Mouse (Mus musculus): ENCODE measurements around the gene Miip. TPM values are rescaled to one million over a fixed set of nuclear protein-coding genes. Genes with fewer than 3 reads are reported as not detected.
A peak's percentile ranks its signal among the peaks of the same experiment; 100 is the strongest.
"Not testable (repeated sequence)": the region's sequence is repeated elsewhere in the genome, so short reads cannot be mapped to it uniquely, and the experiment has no call there.

Gene Miip
- polyA plus RNA-seq, 1 experiment from 2014 or later = 37.4 TPM

DNA sequence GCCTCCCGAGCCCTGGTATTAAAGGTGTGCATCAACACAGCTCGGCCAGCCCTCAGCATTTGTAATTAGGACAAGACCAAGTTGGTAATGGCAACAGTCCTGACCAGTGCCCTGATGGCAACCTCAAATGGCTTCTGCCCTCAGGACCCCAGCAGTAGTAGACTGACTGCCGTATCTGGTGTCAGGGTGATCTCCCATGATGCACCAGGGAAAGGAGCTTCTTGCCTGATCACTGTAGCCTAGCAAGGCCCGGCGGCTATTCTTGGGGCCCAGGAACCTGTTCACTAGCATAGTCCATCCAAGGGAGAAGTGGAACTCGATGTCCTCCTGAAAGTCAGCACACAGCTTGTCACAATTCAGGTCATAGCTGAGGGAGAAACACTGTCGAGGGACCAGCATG, 13.2 kb upstream of the Miip start:
- Histone ChIP-seq H3K36me3 (ENCODE audit: control insufficient read depth, insufficient read depth, low read length) (peaks cover 60% of the 10 kb centered on the region), H3K27ac (ENCODE audit: low read length) (no peak overlapping the region), H3K9ac (ENCODE audit: low read length) (no peak overlapping the region), H3K9me3 (replicated peaks; ENCODE audit: control insufficient read depth, low read length) (no peaks in the 10 kb centered on the region), H3K27me3 (ENCODE audit: control insufficient read depth, insufficient read depth, low read length) (no peaks in the 10 kb centered on the region), H3K4me2 (ENCODE audit: low read depth, low read length) (no peak overlapping the region), H3K4me3 (replicated peaks; ENCODE audit: low read length) (no peak overlapping the region), H3K4me1 (ENCODE audit: control insufficient read depth, insufficient read depth, low read length) (no peaks in the 10 kb centered on the region)
- ATAC-seq (ENCODE audit: insufficient read depth, low FRiP score) = no peak
- WGBS = 93% methylated on average over 7 of the region's 7 CpGs

DNA sequence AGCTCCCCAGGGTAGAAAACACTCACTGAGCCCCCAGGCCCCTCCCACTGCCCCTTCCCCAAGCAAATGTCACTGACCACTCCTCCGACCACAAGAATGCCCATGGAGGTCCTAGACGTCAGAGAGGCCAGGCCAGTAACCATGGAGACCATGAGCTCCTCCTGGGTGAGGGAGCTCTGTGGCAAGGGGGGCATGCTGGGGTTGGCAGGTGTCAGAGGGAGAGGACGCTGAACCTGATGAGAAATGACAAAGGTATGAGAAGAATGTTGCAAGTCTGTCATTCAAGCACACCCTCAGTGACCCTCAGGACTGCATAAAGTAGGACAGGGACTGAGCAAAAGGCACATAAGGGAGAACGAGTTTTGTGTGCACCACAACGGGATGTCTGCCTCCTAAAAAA, 11.2 kb upstream of the Miip start:
- 44% methylated on average over 5 of the region's 5 CpGs for WGBS
- H3K36me3 ChIP-seq (ENCODE audit: control insufficient read depth, insufficient read depth, low read length) = peaks cover 60% of the 10 kb centered on the region
- H3K4me3 ChIP-seq (replicated peaks; ENCODE audit: low read length) = no peak overlapping the region
- no peak overlapping the region for H3K27ac ChIP-seq (ENCODE audit: low read length)
- H3K4me1 ChIP-seq (ENCODE audit: control insufficient read depth, insufficient read depth, low read length) = no peaks in the 10 kb centered on the region
- no peak overlapping the region for H3K4me2 ChIP-seq (ENCODE audit: low read depth, low read length)
- H3K9ac ChIP-seq (ENCODE audit: low read length) = no peak overlapping the region
- no peaks in the 10 kb centered on the region for H3K27me3 ChIP-seq (ENCODE audit: control insufficient read depth, insufficient read depth, low read length)
- no peaks in the 10 kb centered on the region for H3K9me3 ChIP-seq (replicated peaks; ENCODE audit: control insufficient read depth, low read length)
- ATAC-seq (ENCODE audit: insufficient read depth, low FRiP score) = peak; percentile 18; the same call in 1 of the 2 replicates

DNA sequence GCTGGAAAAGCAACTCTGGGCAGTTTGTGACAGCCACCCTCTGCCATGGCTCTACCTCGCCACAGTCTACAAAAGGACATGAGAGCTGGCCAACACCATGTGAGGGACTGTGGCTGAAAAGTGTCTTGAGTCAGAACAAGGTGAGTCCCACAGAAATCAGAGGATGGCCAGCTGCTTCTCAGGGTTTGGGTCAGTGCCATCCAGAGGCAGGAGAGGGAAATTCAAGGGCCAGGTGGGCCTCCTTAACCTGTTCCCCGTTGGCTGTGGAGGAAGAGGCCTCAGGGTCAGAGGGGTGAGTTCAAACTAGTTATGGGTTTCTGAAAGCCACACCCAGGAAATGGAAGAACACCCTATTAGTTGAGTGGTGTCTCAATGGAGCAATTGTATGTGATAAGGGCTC, 10.8 kb upstream of the Miip start:
- Histone ChIP-seq H3K36me3 (ENCODE audit: control insufficient read depth, insufficient read depth, low read length) (peaks cover 61% of the 10 kb centered on the region), H3K4me1 (ENCODE audit: control insufficient read depth, insufficient read depth, low read length) (no peaks in the 10 kb centered on the region), H3K27me3 (ENCODE audit: control insufficient read depth, insufficient read depth, low read length) (no peaks in the 10 kb centered on the region), H3K4me3 (replicated peaks; ENCODE audit: low read length) (no peak overlapping the region), H3K9ac (ENCODE audit: low read length) (no peak overlapping the region), H3K4me2 (ENCODE audit: low read depth, low read length) (no peak overlapping the region), H3K27ac (ENCODE audit: low read length) (no peak overlapping the region), H3K9me3 (replicated peaks; ENCODE audit: control insufficient read depth, low read length) (no peaks in the 10 kb centered on the region)
- 63% methylated on average over 2 of the region's 2 CpGs for WGBS
- ATAC-seq (ENCODE audit: insufficient read depth, low FRiP score) = no peak

DNA sequence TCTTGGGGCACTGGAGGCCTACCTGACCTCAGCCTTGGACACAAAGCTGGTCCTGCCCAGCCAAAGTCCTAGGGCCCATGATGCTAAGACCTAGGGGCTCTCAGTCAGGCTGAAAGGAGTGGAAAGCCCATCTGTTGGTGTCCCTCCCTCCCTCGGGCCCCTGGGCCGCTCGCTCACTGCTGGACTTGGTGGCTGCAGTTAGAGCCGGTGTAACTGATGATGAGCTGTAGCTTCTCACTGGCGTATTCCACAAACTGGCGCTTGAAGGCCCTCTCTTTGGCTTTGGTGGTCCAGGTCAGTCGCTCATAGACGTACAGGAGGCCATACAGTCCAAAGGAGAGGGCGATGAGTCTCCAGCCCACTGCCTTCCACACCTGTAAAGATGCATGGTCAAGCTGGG, 9.9 kb upstream of the Miip start:
- H3K27ac ChIP-seq (ENCODE audit: low read length) = no peak overlapping the region
- no peaks in the 10 kb centered on the region for H3K27me3 ChIP-seq (ENCODE audit: control insufficient read depth, insufficient read depth, low read length)
- no peak overlapping the region for H3K4me3 ChIP-seq (replicated peaks; ENCODE audit: low read length)
- no peaks in the 10 kb centered on the region for H3K9me3 ChIP-seq (replicated peaks; ENCODE audit: control insufficient read depth, low read length)
- no peak for ATAC-seq (ENCODE audit: insufficient read depth, low FRiP score)
- no peak overlapping the region for H3K9ac ChIP-seq (ENCODE audit: low read length)
- H3K4me1 ChIP-seq (ENCODE audit: control insufficient read depth, insufficient read depth, low read length) = no peaks in the 10 kb centered on the region
- WGBS = 97% methylated on average over 9 of the region's 9 CpGs
- H3K4me2 ChIP-seq (ENCODE audit: low read depth, low read length) = no peak overlapping the region
- peaks cover 63% of the 10 kb centered on the region for H3K36me3 ChIP-seq (ENCODE audit: control insufficient read depth, insufficient read depth, low read length)

DNA sequence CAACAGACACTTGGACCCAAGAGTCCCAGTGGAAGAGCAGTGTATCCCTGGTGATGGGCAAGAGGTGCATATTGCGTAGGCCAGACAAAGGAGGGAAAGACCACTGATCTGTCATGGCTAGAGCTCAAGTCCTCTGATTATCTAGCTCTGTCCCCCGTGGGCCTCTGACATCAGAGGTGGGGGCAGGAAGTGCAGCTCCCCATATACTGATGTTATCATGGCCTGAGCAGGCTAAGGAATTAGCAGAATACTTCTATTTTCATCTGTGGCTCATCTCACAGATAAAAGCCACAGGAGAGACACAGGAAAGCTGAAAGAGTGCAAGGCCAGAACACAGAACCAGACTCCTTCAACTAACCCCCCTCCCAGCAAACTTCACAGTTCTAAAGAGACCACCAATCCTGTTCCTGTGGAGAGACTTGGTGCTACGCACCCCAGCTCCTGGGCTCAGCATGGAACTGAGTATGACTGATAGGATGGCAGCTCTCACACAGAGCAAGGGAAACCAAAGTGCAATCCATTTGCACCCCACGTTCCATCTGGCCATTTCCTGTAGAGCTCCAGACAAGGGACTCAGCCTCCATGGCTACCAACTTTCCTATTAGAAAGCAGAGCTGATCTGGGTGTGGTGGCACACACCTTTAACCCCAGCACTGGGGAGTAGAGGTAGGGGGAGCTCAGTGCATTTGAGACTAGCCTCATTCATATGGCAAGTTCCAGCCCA, 7.4 kb upstream of the Miip start:
- Histone ChIP-seq H3K27me3 (ENCODE audit: control insufficient read depth, insufficient read depth, low read length) (no peaks in the 10 kb centered on the region), H3K4me2 (ENCODE audit: low read depth, low read length) (no peak overlapping the region), H3K36me3 (ENCODE audit: control insufficient read depth, insufficient read depth, low read length) (peaks cover 57% of the 10 kb centered on the region), H3K9me3 (replicated peaks; ENCODE audit: control insufficient read depth, low read length) (no peaks in the 10 kb centered on the region), H3K9ac (ENCODE audit: low read length) (no peak overlapping the region), H3K4me3 (replicated peaks; ENCODE audit: low read length) (no peak overlapping the region), H3K27ac (ENCODE audit: low read length) (no peak overlapping the region), H3K4me1 (ENCODE audit: control insufficient read depth, insufficient read depth, low read length) (no peaks in the 10 kb centered on the region)
- no peak for ATAC-seq (ENCODE audit: insufficient read depth, low FRiP score)
- WGBS = 89% methylated on average over 4 of the region's 4 CpGs

DNA sequence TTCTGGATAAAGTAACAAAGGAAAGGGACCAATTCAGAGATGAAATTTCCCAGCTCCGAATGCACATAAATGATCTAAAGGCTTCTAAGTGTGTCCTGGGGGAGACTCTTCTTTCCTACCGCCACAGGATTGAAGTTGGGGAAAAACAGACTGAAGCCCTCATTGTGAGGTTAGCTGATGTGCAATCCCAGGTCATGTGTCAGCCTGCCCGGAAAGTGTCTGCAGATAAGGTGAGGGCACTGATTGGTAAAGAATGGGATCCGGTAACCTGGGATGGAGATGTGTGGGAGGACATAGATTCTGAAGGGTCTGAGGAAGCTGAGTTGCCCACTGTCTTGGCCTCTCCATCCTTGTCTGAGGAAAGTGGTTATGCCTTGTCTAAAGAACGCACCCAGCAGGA, 622 bp upstream of the Miip start:
- Histone ChIP-seq H3K4me1 (ENCODE audit: control insufficient read depth, insufficient read depth, low read length) (peaks cover 20% of the 10 kb centered on the region), H3K27me3 (ENCODE audit: control insufficient read depth, insufficient read depth, low read length) (no peaks in the 10 kb centered on the region), H3K4me3 (replicated peaks; ENCODE audit: low read length) (peak overlapping the region; percentile 74), H3K9ac (ENCODE audit: low read length) (peak overlapping the region; percentile 80), H3K4me2 (ENCODE audit: low read depth, low read length) (peak overlapping the region; percentile 90), H3K9me3 (replicated peaks; ENCODE audit: control insufficient read depth, low read length) (no peaks in the 10 kb centered on the region; the same call in 1 of the 2 replicates), H3K36me3 (ENCODE audit: control insufficient read depth, insufficient read depth, low read length) (peaks cover 20% of the 10 kb centered on the region), H3K27ac (ENCODE audit: low read length) (peak overlapping the region; percentile 60; the same call in 1 of the 2 replicates)
- ATAC-seq (ENCODE audit: insufficient read depth, low FRiP score) = no peak
- WGBS = 8% methylated on average over 5 of the region's 5 CpGs

DNA sequence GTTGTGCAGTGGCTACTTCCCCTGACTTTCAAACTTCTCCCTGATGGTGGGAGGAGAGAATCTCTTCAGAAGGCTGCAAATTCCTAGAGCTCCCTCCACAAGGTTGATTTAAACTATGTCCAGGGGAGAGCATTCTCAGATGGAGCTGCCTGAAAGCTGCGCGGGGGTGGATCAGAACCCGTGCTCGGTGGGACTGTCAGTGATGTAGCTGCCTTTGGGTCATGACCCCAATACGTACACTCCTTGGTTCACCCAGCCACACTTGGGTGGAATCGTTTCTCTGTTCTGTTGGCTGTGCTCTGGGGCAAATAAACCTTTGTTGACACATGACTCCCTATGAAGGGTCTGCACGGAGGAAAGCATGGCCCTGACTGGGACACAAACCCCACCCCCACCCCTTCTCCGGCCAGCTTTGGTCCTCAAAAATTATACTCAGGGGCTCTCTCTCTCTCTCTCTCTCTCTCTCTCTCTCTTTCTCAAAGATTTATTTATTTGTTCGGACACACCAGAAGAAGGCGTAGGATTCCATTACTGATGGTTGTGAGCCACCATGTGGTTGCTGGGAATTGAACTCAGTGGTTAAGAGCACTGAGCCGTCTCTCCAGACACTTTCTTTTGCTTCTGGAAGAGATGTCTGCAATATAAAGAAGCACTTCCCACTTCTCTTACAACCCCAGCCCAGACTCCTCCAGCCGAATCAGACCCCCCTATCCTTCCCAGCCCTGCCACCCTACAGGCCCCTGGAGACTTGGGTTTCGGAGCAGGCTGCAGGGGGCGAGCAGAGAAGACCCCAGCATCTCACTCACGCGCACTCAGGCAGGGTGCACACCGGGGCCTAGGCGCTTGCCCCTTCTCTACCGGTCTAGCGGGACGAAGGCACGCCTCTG, 810 bp downstream of the Miip start:
- 3% methylated on average over 22 of the region's 22 CpGs for WGBS
- peak overlapping the region; percentile 86 for H3K9ac ChIP-seq (ENCODE audit: low read length)
- H3K4me2 ChIP-seq (ENCODE audit: low read depth, low read length) = peak overlapping the region; percentile 70
- peaks cover 19% of the 10 kb centered on the region for H3K36me3 ChIP-seq (ENCODE audit: control insufficient read depth, insufficient read depth, low read length)
- no peaks in the 10 kb centered on the region; the same call in 1 of the 2 replicates for H3K9me3 ChIP-seq (replicated peaks; ENCODE audit: control insufficient read depth, low read length)
- H3K27me3 ChIP-seq (ENCODE audit: control insufficient read depth, insufficient read depth, low read length) = no peaks in the 10 kb centered on the region
- peak overlapping the region; percentile 78 for H3K27ac ChIP-seq (ENCODE audit: low read length)
- no peak for ATAC-seq (ENCODE audit: insufficient read depth, low FRiP score)
- peaks cover 20% of the 10 kb centered on the region for H3K4me1 ChIP-seq (ENCODE audit: control insufficient read depth, insufficient read depth, low read length)
- H3K4me3 ChIP-seq (replicated peaks; ENCODE audit: low read length) = peak overlapping the region; percentile 74

DNA sequence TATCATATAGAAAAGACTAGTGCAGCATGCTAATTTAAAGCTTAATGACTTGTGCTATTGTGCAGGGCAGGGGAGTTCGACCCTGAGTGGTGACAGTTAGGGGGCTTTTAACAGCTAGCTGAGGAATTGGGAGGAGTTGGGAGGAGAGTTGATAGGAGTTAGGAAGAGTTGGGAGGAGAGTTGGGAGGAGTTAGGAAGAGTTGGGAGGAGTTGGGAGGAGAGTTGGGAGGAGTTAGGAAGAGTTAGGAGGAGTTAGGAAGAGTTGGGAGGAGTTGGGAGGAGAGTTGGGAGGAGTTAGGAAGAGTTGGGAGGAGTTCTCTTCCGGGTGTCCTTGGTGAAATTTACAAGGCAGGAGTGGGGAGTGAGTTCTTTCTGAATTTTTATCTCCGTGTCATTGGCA, 1.8 kb downstream of the Miip start:
- H3K9me3 ChIP-seq (replicated peaks; ENCODE audit: control insufficient read depth, low read length); H3K27ac ChIP-seq (ENCODE audit: low read length); H3K27me3 ChIP-seq (ENCODE audit: control insufficient read depth, insufficient read depth, low read length); H3K4me3 ChIP-seq (replicated peaks; ENCODE audit: low read length); H3K4me2 ChIP-seq (ENCODE audit: low read depth, low read length); H3K9ac ChIP-seq (ENCODE audit: low read length); ATAC-seq (ENCODE audit: insufficient read depth, low FRiP score): not testable (repeated sequence)
- H3K4me1 ChIP-seq (ENCODE audit: control insufficient read depth, insufficient read depth, low read length) = peaks cover 20% of the 10 kb centered on the region
- H3K36me3 ChIP-seq (ENCODE audit: control insufficient read depth, insufficient read depth, low read length) = peaks cover 14% of the 10 kb centered on the region
- WGBS = 48% methylated on average over 3 of the region's 3 CpGs

DNA sequence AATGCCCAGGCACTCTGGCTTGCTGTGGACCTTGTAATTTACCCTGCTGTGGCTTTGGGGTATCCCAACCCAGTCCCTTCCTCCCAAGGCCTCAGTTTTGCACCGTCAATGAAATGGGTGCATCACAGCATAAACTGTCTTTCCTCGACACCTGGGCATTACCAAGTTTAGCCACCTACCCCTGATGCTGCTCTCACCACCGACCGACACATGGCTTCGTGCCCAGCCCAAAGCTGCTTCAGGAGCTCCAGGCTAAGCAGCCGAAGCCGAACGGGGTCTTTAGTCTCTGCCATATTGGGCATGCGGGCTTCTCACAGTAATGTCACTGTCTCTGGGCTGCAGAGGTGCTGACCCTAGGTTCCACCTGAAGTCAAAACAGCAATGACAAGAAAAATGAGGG, 2.6 kb downstream of the Miip start:
- H3K4me2 ChIP-seq (ENCODE audit: low read depth, low read length) = no peak overlapping the region
- ATAC-seq (ENCODE audit: insufficient read depth, low FRiP score) = no peak
- no peak overlapping the region for H3K27ac ChIP-seq (ENCODE audit: low read length)
- H3K27me3 ChIP-seq (ENCODE audit: control insufficient read depth, insufficient read depth, low read length) = no peaks in the 10 kb centered on the region
- H3K4me1 ChIP-seq (ENCODE audit: control insufficient read depth, insufficient read depth, low read length) = peaks cover 20% of the 10 kb centered on the region
- WGBS = 96% methylated on average over 9 of the region's 9 CpGs
- H3K9ac ChIP-seq (ENCODE audit: low read length) = no peak overlapping the region
- H3K36me3 ChIP-seq (ENCODE audit: control insufficient read depth, insufficient read depth, low read length) = peaks cover 21% of the 10 kb centered on the region
- no peaks in the 10 kb centered on the region; the same call in 1 of the 2 replicates for H3K9me3 ChIP-seq (replicated peaks; ENCODE audit: control insufficient read depth, low read length)
- no peak overlapping the region for H3K4me3 ChIP-seq (replicated peaks; ENCODE audit: low read length)
